Mouse (Mus musculus): Measurements from ENCODE around the gene Slc51a.

GRCm38 (mm10) chr16:32499430-32500037 lies 11.9 kb upstream of the Slc51a start:
- TF ChIP-seq POLR2A (IDR thresholded peaks at IDR 0.05; ENCODE audit: borderline replicate concordance, extremely low read depth, insufficient read depth, insufficient read length, poor library complexity, severe bottlenecking) = peak; percentile 16; the same call in 1 of the 2 replicates
- TF ChIP-seq CTCF (IDR thresholded peaks at IDR 0.05; ENCODE audit: borderline replicate concordance, extremely low read depth, insufficient read depth, insufficient read length) = peak; percentile 97
